Mouse (Mus musculus) embryonic stem cell, embryonic (primary cell): ENCODE measurements at regions not wholly inside any gene's neighbourhood (a gene's known extent, or its start where the extent isn't known, plus 50 kb on each side); places are given as distances from the start of the nearest gene placed in this dataset.

ENCODE experiments used
- CTCF ChIA-PET, 4 experiments: fragments of 300-600 bp in 2 of 4; fragments of 350-600 bp in 2 of 4; sonication (Branson Sonifier 250); formaldehyde crosslinking; loops; one replicate each; lab custom pipeline; 2022; ENCODE audit warnings: inconsistent platforms in 2 of 4; lab: Charles Lee
- POLR2A ChIA-PET, 4 experiments: fragments of 300-600 bp in 2 of 4; fragments of 350-600 bp in 2 of 4; sonication (Branson Sonifier 250); formaldehyde crosslinking; loops; one replicate each; lab custom pipeline; 2022; ENCODE audit warnings: antibody characterized with exemption in 4 of 4, inconsistent platforms in 1 of 4; lab: Charles Lee

DNA sequence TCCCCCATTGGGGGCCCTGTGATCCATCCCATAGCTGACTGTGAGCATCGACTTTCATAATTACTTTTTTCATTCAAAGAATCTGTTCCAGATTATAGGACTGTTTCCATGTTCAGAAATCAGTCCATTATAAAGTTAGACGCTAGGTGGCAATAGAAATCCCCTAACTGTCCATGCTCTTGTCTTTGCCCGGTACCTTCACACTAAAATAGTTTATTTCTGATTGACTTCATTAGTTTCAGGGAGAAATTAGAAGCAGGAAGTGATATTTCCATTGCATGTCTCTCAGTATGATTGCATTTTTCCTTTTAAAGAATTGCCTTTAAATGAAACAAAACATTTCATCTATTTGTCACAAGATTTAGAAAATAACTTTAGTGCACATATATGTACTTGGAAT lies 131.7 kb downstream of the Fbxo8 start:
- POLR2A ChIA-PET, result no interaction called here
- CTCF ChIA-PET, result no interaction called here

DNA sequence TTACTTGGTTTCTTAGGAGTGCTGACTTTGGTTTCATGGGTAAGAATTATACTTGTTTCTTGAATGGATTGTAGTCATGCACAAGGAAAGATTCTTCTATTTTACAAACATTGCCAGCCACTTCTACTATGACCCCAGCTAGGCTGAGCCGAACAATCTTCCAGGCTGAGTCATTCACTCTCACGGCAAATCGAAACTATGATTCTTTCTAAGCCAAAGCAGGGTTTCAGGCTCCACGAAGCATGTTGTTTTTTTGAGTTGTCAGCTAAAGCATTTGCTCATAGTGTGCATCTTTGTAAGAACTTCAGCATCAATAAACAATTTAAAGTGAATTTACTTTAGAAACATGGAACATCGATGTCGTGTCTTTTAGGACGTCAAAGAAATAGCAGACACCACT lies 133.5 kb downstream of the Fbxo8 start:
- ChIA-PET POLR2A (no interaction called here), CTCF (no interaction called here)

DNA sequence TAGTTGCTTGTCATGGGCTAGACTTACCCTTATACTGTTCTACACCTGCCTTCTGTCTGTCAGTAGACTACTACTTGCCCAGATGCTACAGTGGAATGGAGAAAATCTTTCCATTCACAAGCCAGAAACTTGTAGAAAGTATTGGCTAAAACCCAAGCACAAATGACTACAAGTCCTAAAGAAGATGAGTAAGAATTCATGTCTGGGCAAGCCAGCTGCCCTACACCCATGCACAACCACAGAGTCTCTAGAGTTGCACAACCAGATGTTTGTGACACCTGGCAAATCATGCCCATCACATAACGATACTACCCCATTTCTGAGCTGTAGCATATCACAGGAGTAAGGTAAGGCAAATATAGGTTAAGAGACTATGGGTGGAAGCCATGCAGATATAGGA lies 144.5 kb downstream of the Fbxo8 start:
- CTCF ChIA-PET, result no interaction called here
- POLR2A ChIA-PET, result no interaction called here

DNA sequence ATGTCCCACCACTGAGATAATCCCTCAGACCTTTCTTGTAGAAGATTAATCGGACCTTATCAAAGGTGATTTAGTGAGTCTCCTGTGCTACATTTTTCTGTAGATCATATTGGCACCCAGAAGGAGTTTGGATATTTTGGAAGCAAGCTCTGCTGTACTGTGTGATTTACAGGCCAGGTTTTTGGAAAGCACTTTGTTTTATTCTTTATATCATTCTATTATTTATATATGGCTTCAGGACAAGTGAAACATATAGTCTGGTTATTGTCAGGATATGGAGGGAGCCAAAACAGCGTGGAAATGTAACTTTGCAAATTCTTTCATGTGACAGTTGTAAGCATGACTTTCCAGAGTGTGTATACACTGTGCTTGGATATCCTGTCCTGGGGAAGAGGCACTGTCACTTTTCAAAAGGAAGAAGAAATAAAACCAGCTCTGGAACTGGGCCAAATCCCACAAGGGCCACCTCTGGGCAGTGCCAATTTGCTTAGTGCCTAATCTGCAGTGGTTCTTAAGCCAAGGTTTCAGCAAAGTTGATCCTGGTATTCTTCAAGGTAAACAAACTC lies 149.8 kb downstream of the Fbxo8 start:
- CTCF ChIA-PET, result no interaction called here
- POLR2A ChIA-PET, result no interaction called here

DNA sequence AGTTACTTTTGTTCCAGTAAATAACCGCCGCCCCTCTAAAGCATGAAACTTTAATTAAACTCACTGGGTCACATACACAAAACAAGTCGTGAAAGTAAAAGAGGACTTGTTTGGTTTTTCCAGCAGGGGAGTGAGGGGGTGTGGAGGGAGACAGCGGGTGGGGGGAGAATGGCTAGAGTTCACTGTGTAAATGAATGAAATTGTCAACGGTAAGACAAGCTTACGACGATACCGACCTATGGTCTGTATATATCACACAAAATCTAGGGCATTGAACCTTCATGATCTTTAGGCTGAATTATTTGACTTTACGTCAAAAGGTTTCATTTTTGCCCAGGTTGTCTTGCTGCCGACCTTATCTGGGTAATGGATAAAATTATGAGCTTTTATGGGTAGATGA lies 155.5 kb downstream of the Fbxo8 start:
- POLR2A ChIA-PET, result no interaction called here

DNA sequence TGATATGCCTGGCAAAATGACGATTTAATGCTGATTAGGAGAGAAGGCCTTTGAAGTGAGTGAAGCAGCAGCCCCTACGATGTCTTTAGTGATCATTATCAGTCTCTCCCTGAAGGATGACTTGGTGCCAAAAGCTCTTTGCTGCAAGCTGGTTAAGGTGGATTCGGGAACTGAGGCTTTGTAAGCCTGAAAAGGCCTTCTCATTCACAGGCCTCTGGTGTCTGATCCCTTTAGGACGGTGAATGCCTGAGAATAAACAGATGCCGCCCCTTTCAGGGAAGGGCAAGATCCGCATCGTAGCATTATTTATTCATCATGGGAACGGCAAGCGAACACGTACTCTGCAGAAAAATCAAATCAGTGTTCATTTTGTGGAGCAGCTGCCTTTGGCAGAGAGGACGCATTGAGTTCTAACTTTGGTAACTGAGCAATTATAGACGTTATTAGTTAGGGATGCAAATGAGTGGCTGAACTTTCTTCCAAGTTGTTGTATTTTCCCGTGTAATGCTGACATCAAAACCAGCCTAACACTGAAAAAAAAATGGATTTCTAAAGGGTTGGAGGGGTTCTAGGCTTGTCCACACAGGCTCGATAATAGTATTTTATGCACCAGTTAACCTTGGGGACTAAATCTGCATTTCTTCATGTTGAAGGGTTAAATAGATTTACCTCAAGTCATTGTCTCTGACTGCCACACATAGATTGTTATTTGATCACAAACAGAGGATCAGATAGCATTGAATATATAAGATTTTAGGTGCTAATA lies 156.2 kb downstream of the Fbxo8 start:
- POLR2A ChIA-PET, result no interaction called here
- CTCF ChIA-PET, result interaction anchor here in 1 of 4 experiments (0.6 kb wide), 1 partner anchor 722 kb away, joined by 4 read pairs; no protein-coding TSS in a partner anchor

More for the DNA sequence above, 155.5 kb downstream of the Fbxo8 start:
- CTCF ChIA-PET, result interaction anchor here in 1 of 4 experiments (0.6 kb wide), 1 partner anchor 723 kb away, joined by 4 read pairs; no protein-coding TSS in a partner anchor

DNA sequence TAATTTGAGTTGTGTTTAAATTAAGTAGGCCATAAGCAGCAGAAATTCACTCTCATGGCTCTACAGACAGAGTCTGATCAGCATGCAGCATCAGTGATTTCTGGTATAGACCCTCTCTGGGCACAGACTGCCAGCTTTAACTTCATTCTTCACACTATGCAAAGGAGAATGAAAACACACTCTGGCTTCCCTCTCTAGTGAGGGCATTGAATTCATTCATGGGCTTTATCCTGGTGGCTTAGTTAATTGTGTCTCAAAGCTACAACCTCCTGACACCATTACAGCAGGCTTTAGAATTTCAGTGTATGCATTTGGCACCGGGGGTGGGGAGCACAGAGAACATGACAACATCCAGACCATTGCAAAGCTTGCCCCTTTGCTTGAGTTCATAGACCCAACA lies 169.1 kb downstream of the Fbxo8 start:
- ChIA-PET POLR2A (interaction anchor here in 1 of 4 experiments (0.6 kb wide), 1 partner anchor 284 kb away, joined by 4 read pairs; no protein-coding TSS in a partner anchor), CTCF (no interaction called here)

DNA sequence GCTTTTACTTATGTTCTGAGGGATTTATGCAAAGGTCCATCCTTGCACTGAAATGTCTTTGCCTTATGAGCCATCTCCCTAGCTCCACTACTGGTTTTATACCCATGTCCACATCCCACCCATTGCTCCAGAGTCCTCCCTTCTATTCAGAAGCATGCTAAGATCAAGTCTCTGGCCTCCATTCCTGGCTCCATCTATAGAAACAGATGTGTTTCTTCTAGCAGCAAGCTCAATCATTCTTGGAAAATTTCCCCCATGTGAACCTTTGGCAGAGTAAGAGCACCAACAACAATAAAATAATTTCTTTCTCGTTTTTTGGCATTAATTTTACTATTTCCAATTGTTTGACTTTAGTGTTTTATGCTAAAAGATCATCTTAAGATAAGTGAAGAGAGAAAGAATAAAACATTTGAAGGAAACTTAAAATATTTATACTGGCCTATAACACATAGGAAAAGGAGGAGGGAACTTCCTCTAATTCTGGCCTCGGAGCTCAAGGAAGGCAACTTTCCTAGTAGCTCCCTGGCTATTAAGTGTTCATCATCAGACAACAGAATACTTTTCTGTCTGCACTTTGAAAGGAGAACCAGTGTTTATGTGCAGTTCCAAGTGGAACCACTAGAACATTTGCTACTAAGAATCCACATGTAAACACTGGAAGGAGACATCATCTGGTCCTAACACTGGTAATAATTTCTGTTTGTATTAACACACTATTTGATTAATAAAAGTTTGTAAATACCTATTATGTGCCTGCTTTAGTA lies 171.8 kb downstream of the Fbxo8 start:
- POLR2A ChIA-PET, result no interaction called here
- CTCF ChIA-PET, result interaction anchor here in 1 of 4 experiments (0.6 kb wide), 1 partner anchor 1197 kb away, joined by 12 read pairs; no protein-coding TSS in a partner anchor

DNA sequence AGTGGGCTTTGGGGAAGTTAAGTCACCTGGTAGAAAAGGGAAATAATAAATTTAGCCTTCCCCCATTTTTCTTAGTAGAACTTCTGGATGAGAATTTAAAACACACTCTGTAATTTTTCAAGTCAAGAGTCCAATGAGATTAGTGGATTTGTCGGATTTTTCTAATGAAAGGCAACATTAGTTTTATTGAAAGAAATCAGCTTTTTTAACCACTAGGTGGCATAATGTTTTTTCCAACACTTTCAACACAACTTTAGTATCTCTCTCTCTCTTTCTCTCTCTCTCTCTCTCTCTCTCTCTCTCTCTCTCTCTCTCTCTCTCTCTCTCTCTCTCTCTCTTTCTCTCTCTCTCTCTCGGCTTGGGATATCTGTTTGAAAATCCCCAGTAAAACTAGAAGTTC lies 173.7 kb downstream of the Fbxo8 start:
- ChIA-PET CTCF (interaction anchor here in 2 of 4 experiments (0.6 to 0.7 kb wide), 6 partner anchors 11 to 720 kb away, joined by 4 to 6 read pairs (median 4); no protein-coding TSS in a partner anchor), POLR2A (no interaction called here)

DNA sequence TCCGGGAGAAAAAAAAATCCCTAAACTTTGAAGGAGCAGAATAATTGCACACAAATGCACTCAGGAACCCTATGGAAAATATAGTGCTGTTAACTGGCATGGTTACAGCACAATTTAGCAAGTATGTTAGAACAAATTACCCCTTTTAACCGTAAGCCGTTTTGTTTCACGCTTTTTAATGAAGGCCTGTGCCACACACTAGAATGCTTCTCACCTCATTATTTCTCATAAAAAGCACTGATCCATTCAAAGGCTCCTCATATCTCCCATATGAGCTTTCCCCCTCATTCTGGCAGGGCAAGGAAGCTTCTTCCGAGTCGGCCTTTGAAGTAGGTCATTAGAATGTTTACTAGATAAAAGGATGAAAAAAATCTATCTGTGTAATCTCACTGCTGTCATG lies 182.4 kb downstream of the Fbxo8 start:
- POLR2A ChIA-PET, result no interaction called here
- CTCF ChIA-PET, result no interaction called here

DNA sequence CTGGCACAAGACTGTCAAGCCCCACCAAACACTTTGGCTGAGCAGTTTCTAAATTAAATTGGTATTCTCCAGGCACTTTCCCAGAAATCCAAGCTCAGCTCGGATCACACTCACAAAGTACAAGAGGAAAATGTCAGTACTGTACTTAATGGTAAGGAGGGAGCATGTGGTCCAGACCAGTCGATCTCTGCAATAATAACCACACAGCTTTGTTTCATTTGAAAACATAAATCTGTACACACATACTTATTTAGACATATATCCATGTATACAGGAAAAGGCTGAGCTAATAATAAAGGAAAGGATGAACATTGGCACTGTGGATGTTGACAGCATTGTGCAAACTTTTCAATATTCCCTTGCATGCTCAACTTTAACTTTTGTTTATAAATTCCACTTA lies 184.1 kb downstream of the Fbxo8 start:
- ChIA-PET CTCF (interaction anchor here in 2 of 4 experiments (0.6 kb wide), 2 partner anchors 11 to 1294 kb away, joined by 3 to 4 read pairs; no protein-coding TSS in a partner anchor), POLR2A (no interaction called here)

DNA sequence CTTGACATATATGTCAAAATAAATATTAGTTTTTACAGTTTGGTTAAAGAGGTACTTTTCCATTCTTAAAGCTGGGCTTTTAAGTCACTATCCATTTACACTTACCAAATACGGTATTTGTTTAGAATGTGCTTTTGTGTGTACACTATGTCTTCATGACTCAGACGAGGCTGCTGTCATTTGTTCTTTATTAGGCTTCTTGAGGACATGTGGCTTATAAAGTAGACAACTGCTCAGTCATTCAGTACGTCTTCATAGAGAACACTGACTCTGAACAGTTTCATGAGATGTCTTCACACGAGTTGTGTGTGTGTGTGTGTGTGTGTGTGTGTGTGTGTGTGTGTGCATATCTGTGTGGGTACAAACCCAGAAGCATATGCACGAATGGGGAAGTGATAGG lies 216.1 kb downstream of the Fbxo8 start:
- POLR2A ChIA-PET, result no interaction called here
- CTCF ChIA-PET, result no interaction called here

DNA sequence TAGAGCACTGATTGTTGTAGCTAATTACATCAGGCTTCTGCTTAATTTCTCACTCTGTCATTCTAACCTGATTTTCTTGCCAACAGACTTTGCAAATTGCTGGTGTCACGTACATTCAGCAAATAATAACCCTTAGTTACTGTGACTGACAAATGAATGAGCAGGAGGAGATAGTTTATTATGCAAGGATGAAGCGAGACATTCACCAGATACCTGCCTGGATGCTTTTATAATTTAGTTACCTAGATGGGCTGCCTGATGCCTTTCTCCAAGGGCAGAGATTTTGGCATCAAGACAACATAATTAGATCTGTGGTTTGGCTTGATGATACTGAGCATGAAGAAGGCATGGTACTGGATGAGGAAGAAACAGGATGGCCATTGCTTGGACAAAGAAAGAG lies 233.6 kb downstream of the Fbxo8 start:
- POLR2A ChIA-PET, result no interaction called here
- CTCF ChIA-PET, result no interaction called here

DNA sequence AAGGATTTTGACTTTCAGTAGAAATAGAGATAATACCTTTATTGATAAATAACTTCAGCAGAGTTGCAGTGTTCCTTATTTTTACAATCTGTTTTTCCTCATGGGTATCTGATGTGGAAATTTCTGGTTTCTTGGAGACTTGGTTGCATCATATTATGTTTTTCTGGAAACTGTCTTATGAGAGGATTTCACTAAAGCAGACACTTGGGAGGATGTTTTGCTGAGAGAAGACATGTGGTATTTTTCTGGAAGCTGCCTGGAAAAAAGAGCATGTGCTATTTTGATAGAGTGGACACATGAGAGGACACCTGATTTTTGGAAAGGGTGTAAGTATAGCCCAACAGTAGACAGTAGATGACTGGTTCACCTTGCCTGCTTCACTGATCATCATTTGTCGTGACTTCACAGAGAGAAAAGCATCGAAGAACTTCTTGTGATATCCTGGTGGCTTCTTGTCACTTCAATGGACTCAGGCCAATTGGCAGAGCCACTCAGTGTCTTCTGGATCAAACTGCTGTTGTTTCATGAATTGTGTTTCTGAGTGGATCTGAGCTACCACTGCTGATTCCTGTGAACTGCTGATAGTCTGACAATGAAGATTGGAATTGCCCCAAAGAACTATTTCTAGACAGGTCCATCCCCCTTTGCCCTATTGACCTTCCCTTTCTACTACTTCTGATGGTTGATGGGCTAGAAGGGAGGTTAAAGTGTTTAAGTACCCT lies 238.8 kb downstream of the Fbxo8 start:
- ChIA-PET POLR2A (no interaction called here), CTCF (no interaction called here)

DNA sequence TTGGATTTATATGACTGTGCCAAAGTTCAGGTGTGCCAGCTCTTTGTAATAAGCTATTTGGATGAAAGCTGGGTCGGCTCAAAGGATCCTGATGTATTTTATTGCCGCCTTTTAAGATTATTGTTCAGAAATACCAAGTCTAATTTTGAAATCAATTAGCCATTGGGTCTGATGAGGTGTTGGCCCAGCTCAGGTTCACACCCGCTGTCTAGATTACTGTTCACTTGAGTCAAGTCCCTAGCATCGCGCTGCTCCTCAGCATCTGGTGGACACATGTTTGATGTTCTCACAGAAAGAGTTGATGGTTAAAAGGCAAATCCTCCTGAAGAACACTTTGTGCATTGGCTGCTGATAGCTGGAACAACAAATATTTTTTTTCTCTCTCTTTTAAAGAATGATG lies 281.8 kb downstream of the Fbxo8 start:
- ChIA-PET POLR2A (no interaction called here), CTCF (no interaction called here)

DNA sequence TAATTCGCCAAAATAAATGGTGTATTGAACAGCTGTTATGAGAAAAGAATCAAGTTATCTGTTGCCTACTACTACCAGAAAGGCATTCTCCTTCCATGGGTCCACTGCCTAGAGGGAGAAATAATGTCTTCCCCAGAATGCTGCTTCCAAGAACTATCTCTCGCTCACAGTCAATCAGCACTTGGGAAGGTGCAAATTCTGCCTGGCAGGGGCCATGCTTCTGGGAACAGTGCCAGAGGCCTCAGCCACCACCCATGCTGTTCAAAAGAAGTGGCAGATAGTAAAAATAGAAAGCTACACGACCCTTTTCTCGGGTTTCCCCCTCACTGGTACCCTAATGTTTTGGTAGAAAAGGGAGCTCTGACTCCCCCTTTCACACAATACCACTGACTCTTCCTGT lies 282.2 kb downstream of the Fbxo8 start:
- CTCF ChIA-PET, result no interaction called here
- POLR2A ChIA-PET, result no interaction called here

DNA sequence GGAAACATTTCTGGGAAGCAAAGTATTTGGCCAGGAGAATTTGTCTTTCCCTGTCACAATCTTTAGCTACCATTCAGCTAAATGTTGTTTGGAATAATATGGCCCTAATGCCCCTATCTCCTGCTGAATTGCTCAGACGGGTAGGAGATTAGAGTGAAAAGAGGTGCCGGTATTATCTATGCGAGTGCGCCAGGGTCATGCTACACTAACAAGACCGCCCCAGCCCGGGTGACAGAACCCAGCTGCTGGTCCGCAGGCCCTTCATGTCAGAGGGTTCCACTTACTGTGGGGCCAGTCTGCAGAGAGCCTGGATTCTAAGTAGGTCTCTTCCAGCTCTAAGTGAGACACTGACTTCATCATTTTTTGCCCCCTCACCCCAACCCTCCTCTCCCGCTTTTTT lies 332.6 kb downstream of the Fbxo8 start:
- ChIA-PET CTCF (interaction anchor here in 1 of 4 experiments (0.6 kb wide), 1 partner anchor 49 kb away, joined by 6 read pairs; no protein-coding TSS in a partner anchor), POLR2A (no interaction called here)

DNA sequence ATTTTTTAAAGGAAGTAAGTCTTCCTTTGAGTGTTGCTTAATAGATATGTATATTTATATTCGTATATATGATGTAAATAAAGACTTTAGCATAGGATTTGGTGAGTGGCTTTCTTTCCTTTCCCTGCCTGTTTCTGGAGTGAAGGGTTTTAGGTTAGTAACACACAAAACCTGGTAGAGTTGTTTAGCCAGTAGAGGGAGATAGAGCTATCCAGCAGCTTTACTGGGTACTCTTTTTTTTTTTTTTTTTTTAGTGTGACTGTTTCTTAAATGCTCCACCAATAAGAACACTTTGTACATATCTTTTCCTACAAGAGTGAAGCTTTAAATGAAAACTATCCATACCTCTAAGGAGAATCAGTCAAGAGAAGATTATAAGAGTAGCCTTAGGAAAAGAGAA lies 333.3 kb downstream of the Fbxo8 start:
- POLR2A ChIA-PET, result interaction anchor here in 2 of 4 experiments (0.7 to 1.0 kb wide), 2 partner anchors 80 to 466 kb away, joined by 3 to 5 read pairs; no protein-coding TSS in a partner anchor
- CTCF ChIA-PET, result interaction anchor here in 2 of 4 experiments (0.6 to 0.7 kb wide), 5 partner anchors 30 to 1222 kb away, joined by 3 to 4 read pairs (median 3); no protein-coding TSS in a partner anchor

DNA sequence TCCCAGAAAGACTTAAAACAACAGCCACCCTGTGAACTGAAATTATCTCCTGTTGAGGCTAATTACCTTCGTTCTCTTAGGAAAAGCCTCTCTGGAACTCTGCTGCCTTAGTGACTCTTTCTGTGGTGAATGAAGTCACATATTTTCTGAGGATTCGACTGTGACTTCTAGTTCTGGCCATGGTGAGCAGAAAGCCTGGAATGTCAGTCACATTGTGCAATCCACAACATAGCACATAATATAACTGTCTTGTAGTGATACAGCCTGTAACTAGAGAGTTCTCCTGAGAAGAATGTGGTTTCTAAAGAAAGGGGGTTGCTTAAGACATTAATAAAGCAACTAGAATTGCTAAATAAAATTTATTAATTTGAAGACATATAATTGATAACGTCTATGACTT lies 342.7 kb downstream of the Fbxo8 start:
- ChIA-PET CTCF (no interaction called here), POLR2A (no interaction called here)
